Mouse (Mus musculus): ENCODE measurements around the gene Spns2.

GRCm38 (mm10) chr11:72501426-72502002, 11.8 kb upstream of the Spns2 start:
- TF ChIP-seq GATA1 (IDR thresholded peaks at IDR 0.05; ENCODE audit: borderline replicate concordance, low read length), result no peak
- TF ChIP-seq FLI1 (IDR thresholded peaks at IDR 0.05; ENCODE audit: low read length), result no peak
